Mouse (Mus musculus): Measurements from ENCODE around the gene Mef2b.

GRCm38 (mm10) chr8:70092786-70093185 is 46.7 kb upstream of the Mef2b start:
- TF ChIP-seq CTCF (IDR thresholded peaks at IDR 0.05; ENCODE audit: borderline replicate concordance, control insufficient read depth, extremely low read depth, insufficient read depth, low read length, poor library complexity) (no peak), POLR2A (IDR thresholded peaks at IDR 0.05; ENCODE audit: control insufficient read depth, extremely low read depth, insufficient read depth, low read length, poor library complexity) (no peak)
